In the genomic region with DNA sequence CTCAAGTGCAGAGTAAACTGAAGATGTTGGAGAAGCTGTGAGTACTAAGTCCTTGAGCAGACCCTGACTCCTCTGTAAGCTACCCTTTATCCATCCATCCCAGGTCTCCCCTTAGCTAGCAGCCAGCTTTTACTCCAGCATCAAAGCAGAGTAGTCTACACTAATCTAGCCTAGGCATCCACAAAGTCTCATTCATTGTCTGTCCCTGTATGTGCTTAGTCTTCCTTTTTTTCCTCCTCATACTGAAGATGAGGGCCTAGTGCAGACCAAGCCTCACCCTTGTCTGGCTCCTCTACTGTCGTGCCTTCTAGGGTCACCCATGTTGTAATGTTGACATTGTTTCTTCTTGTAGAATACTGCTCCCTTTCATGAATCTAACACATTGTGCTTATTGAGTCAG, we compare ENCODE assay signal across 34 mouse cellular contexts. TPM values are rescaled to one million over a fixed set of nuclear protein-coding genes. Genes with fewer than 3 reads are reported as not detected.
"Had no signal": no experiment of that assay in that cellular context is flagged by ENCODE, and none has a peak within 500 bp of the region (broad histone marks: within the 10 kb centered on the region; RNA-seq: fewer than 3 reads in every experiment).

No protein-coding gene starts in this region.

- H3K9ac ChIP-seq: heart, embryonic 12.5 days; heart, embryonic 13.5 days; heart, embryonic 15.5 days; hindbrain, embryonic 12.5 days; hindbrain, embryonic 13.5 days; hindbrain, embryonic 14.5 days; hindbrain, embryonic 15.5 days; intestine, embryonic 15.5 days; kidney, embryonic 15.5 days had no signal

- H3K4me3 ChIP-seq: heart, embryonic 10.5 days; heart, embryonic 12.5 days; heart, embryonic 13.5 days; heart, embryonic 15.5 days; hindbrain, embryonic 10.5 days; hindbrain, embryonic 12.5 days; hindbrain, embryonic 13.5 days; hindbrain, embryonic 15.5 days; intestine, embryonic 15.5 days; kidney, embryonic 15.5 days; layer of hippocampus, adult 2 months; left cerebral cortex, adult 2 months had no signal

- H3K4me2 ChIP-seq: heart, embryonic 11.5 days; heart, embryonic 12.5 days; heart, embryonic 13.5 days; heart, embryonic 15.5 days; hindbrain, embryonic 12.5 days; hindbrain, embryonic 13.5 days; hindbrain, embryonic 14.5 days; hindbrain, embryonic 15.5 days; intestine, embryonic 15.5 days; kidney, embryonic 15.5 days had no signal

- H3K9me3 ChIP-seq: heart, embryonic 10.5 days; heart, embryonic 12.5 days; heart, embryonic 13.5 days; heart, embryonic 15.5 days; hindbrain, embryonic 10.5 days; hindbrain, embryonic 12.5 days; hindbrain, embryonic 13.5 days; hindbrain, embryonic 15.5 days; intestine, embryonic 15.5 days; kidney, embryonic 15.5 days had no signal

- H3K27me3 ChIP-seq: heart, embryonic 12.5 days; heart, embryonic 13.5 days; heart, embryonic 15.5 days; hindbrain, embryonic 12.5 days; hindbrain, embryonic 13.5 days; hindbrain, embryonic 15.5 days; intestine, embryonic 15.5 days; kidney, embryonic 15.5 days had no signal

- H3K27ac ChIP-seq: heart, embryonic 10.5 days; heart, embryonic 13.5 days; heart, embryonic 15.5 days; hindbrain, embryonic 10.5 days; hindbrain, embryonic 12.5 days; hindbrain, embryonic 13.5 days; hindbrain, embryonic 14.5 days; hindbrain, embryonic 15.5 days; hindbrain, postnatal 0 days; intestine, embryonic 15.5 days; kidney, embryonic 15.5 days; kidney, postnatal 0 days; layer of hippocampus, adult 2 months; left cerebral cortex, adult 2 months had no signal

- DNase-seq: heart, postnatal 14 days; heart, postnatal 36 days; heart, postnatal 4 days; kidney, adult 11 months; kidney, adult 18-20 months; kidney, adult 2 months; kidney, adult 8-10 months; kidney, adult 9 months; kidney, postnatal 10 days; kidney, postnatal 14 days; kidney, postnatal 25 days; kidney, postnatal 36 days; kidney, postnatal 4 days; layer of hippocampus, adult 9-11 months; layer of hippocampus, postnatal 36 days had no signal

- ATAC-seq: hindbrain, embryonic 16.5 days; hindbrain, postnatal 0 days; inflammation-experienced regulatory T-cells, adult 6 months; intestine, embryonic 15.5 days had no signal

RNA-seq across cellular contexts. Expression of a gene that starts 36.7 kb away (rescaled TPM):
- total RNA-seq: heart, postnatal 14 days; heart, postnatal 4 days had no signal
- polyA plus RNA-seq: heart, postnatal 0 days had no signal
